Mouse (Mus musculus) midbrain, postnatal 0 days (tissue): Measurements from ENCODE around the gene Dnlz. TPM values are rescaled to one million over a fixed set of nuclear protein-coding genes. Genes with fewer than 3 reads are reported as not detected.

Source experiments
- ATAC-seq: fragments of 200-750 bp; cut with Nextera tagmentation; 2 replicates; pipeline ENCODE4 v1.8.0; 2017; ENCODE audit warnings: moderate number of reproducible peaks, mild to moderate bottlenecking, moderate TSS enrichment, moderate library complexity; ENCODE audit not compliant: low FRiP score
- DNase-seq: peaks from one replicate; pipeline ENCODE4 v3.0.0-alpha.2; 2015; ENCODE audit warnings: low spot score
- H3K27ac ChIP-seq: fragments of 300-500 bp; sonication (generic); 2 replicates; pipeline ENCODE4 v1.5.1; 2014; ENCODE audit warnings: low read depth, mild to moderate bottlenecking, low read length, mixed read lengths
- H3K27me3 ChIP-seq: fragments of 300-500 bp; sonication (generic); 2 replicates; pipeline ENCODE4 v1.6.1; 2014; ENCODE audit warnings: low read length, control low read depth, mixed read lengths; ENCODE audit not compliant: insufficient read depth
- H3K36me3 ChIP-seq: fragments of 300-500 bp; sonication (generic); 2 replicates; pipeline ENCODE4 v1.6.1; 2014; ENCODE audit warnings: low read length, control low read depth, mixed read lengths; ENCODE audit not compliant: insufficient read depth
- H3K4me1 ChIP-seq: fragments of 300-500 bp; sonication (generic); 2 replicates; pipeline ENCODE4 v1.6.1; 2014; ENCODE audit warnings: mild to moderate bottlenecking, control low read depth, antibody characterized with exemption, low read length, mixed read lengths; ENCODE audit not compliant: insufficient read depth
- H3K4me2 ChIP-seq: fragments of 300-500 bp; sonication (generic); 2 replicates; pipeline ENCODE4 v1.6.1; 2014; ENCODE audit warnings: low read depth, mild to moderate bottlenecking, low read length, mixed read lengths; ENCODE audit not compliant: poor library complexity, severe bottlenecking
- H3K4me3 ChIP-seq: fragments of 300-500 bp; sonication (generic); 2 replicates; pipeline ENCODE4 v1.5.1; 2014; ENCODE audit warnings: low read depth, mild to moderate bottlenecking, low read length, moderate library complexity
- H3K9ac ChIP-seq: fragments of 300-500 bp; sonication (generic); replicated peaks from 2 replicates; pipeline ENCODE4 v1.6.1; 2014; ENCODE audit warnings: mild to moderate bottlenecking, low read length, moderate library complexity, mixed read lengths; ENCODE audit not compliant: poor library complexity, severe bottlenecking
- H3K9me3 ChIP-seq: fragments of 300-500 bp; sonication (generic); 2 replicates; pipeline ENCODE4 v1.6.1; 2016; ENCODE audit warnings: low read length, control low read depth
- CTCF ChIP-seq: IDR thresholded peaks from 2 replicates; pipeline ENCODE4 v1.5.1; 2016; ENCODE audit warnings: antibody characterized with exemption, mild to moderate bottlenecking
- WGBS: fragments of 180-500 bp; shearing (Covaris S2); extraction: QIAGEN DNeasy Blood & Tissue Kit; methylation state at CpG from one replicate; pipeline ENCODE4 v1.1.7; 2014; 5-methylcytosine and 5-hydroxymethylcytosine counted together
- polyA plus RNA-seq: library from polyadenylated mRNA; unstranded; fragments of >200 nt; fragmentation: Nextera tagmentation; extraction: Ambion mirVana; gene quantifications from 2 replicates; pipeline ENCODE4 v1.2.1, GENCODE M21; 2015
- total RNA-seq: library from RNA; depleted of rRNA; stranded (reverse); fragments of >200 nt; gene quantifications from 2 replicates; pipeline ENCODE4 v1.2.3, GENCODE M21; 2014

Gene Dnlz
- total and polyA plus RNA-seq, 2 experiments from 2014 or later = 24.1 to 27.4 TPM

- DNase-seq = peak; percentile 35
- no peak for ATAC-seq
- Histone ChIP-seq H3K27ac (peak overlapping the region; percentile 91), H3K9me3 (no peaks in the 10 kb centered on the region), H3K9ac (peak overlapping the region; percentile 98), H3K4me3 (peak overlapping the region; percentile 83), H3K27me3 (no peaks in the 10 kb centered on the region), H3K4me1 (peaks cover 27% of the 10 kb centered on the region), H3K4me2 (peak overlapping the region; percentile 94), H3K36me3 (no peaks in the 10 kb centered on the region)
- WGBS = 41% methylated on average over 9 of the region's 9 CpGs
- no peak for TF ChIP-seq CTCF
Observed at GRCm38 (mm10) chr2:26316576-26317246, 35.2 kb downstream of the Dnlz start.

GRCm38 (mm10) chr2:26315925-26316311 lies 36.0 kb downstream of the Dnlz start:
- Histone ChIP-seq H3K4me2 (peak overlapping the region; percentile 94), H3K27ac (peak overlapping the region; percentile 91), H3K9ac (peak overlapping the region; percentile 98), H3K27me3 (no peaks in the 10 kb centered on the region), H3K4me3 (peak overlapping the region; percentile 83), H3K4me1 (peaks cover 23% of the 10 kb centered on the region), H3K36me3 (no peaks in the 10 kb centered on the region), H3K9me3 (no peaks in the 10 kb centered on the region)
- no peak for TF ChIP-seq CTCF
- WGBS = 1% methylated on average over 11 of the region's 11 CpGs
- ATAC-seq (peak; percentile 65), DNase-seq (peak; percentile 45)

- Histone ChIP-seq H3K9ac (peak within 1 kb of the TSS; percentile 98), H3K9me3 (no peaks in the 10 kb centered on the region), H3K27me3 (no peaks in the 10 kb centered on the region), H3K36me3 (no peaks in the 10 kb centered on the region), H3K4me1 (peaks cover 23% of the 10 kb centered on the region), H3K4me2 (peak within 1 kb of the TSS; percentile 94), H3K4me3 (peak within 1 kb of the TSS; percentile 83), H3K27ac (peak within 1 kb of the TSS; percentile 91)
- no peak for TF ChIP-seq CTCF
- peak; percentile 90 for DNase-seq
- under 1% methylated on average over 60 of the region's 66 CpGs for WGBS
- ATAC-seq = peak; percentile 85
Observed at GRCm38 (mm10) chr2:26315072-26315924, 36.6 kb downstream of the Dnlz start, which contains the start of gene Gpsm1. Gene Gpsm1, plus strand, starts transcription at chr2:26315515.

- no peaks in the 10 kb centered on the region for H3K27me3 ChIP-seq
- peak overlapping the region; percentile 98 for H3K9ac ChIP-seq
- H3K27ac ChIP-seq = peak overlapping the region; percentile 91
- peaks cover 23% of the 10 kb centered on the region for H3K4me1 ChIP-seq
- ATAC-seq = no peak
- 60% methylated on average over 13 of the region's 13 CpGs for WGBS
- no peaks in the 10 kb centered on the region for H3K36me3 ChIP-seq
- H3K4me2 ChIP-seq = peak overlapping the region; percentile 94
- no peaks in the 10 kb centered on the region for H3K9me3 ChIP-seq
- DNase-seq = peak; percentile 66
- no peak for TF ChIP-seq CTCF
- peak overlapping the region; percentile 83 for H3K4me3 ChIP-seq
Observed at GRCm38 (mm10) chr2:26314281-26315071, 37.4 kb downstream of the Dnlz start.

GRCm38 (mm10) chr2:26313394-26313793 lies 38.5 kb downstream of the Dnlz start:
- Histone ChIP-seq H3K4me1 (peaks cover 19% of the 10 kb centered on the region), H3K4me3 (no peak overlapping the region), H3K4me2 (no peak overlapping the region), H3K36me3 (no peaks in the 10 kb centered on the region), H3K9ac (no peak overlapping the region), H3K27ac (no peak overlapping the region), H3K9me3 (no peaks in the 10 kb centered on the region), H3K27me3 (no peaks in the 10 kb centered on the region)
- ATAC-seq (no peak), DNase-seq (no peak)
- 97% methylated on average over 1 of the region's 1 CpGs for WGBS
- TF ChIP-seq CTCF = no peak
